Mouse (Mus musculus) small intestine, adult 2 months (tissue): ENCODE measurements around the gene Sdr39u1.

Experiments
- CTCF ChIP-seq: fragments of 200-500 bp; IDR thresholded peaks from 2 replicates; pipeline ENCODE4 v1.5.1; 2012; ENCODE audit warnings: low read depth, mild to moderate bottlenecking, control low read depth, inconsistent platforms, low read length, moderate library complexity, mixed read lengths; ENCODE audit not compliant: insufficient replicate concordance, insufficient read length; ENCODE audit errors: extremely low read depth
- POLR2A ChIP-seq: fragments of 200-500 bp; IDR thresholded peaks from 2 replicates; pipeline ENCODE4 v1.6.1; 2012; ENCODE audit warnings: low read depth, mild to moderate bottlenecking, control low read depth, inconsistent platforms, low read length, moderate library complexity

DNA sequence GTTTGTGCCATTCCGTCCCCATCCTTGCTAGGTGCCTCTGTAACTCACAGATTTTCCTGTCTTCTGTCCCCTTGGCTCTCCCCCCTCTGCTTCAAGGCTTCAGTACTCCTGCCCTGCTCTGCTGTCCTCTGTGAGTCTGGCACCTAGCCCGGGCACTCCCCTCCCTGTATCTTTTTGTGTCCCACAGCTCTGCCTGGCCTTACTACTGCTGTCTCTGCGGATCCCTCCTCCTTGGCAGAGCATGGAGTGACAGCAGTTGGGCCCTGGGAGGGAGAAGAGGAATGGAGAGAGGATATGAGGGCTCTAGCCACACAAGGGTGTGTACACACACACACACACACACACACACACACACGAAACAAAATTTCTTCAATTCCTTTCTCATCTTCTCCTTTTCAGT lies 15.9 kb downstream of the Sdr39u1 start, which contains the start of gene Cbln3:
- TF ChIP-seq CTCF (no peak), POLR2A (no peak)
